Mouse (Mus musculus) embryonic facial prominence, embryonic 12.5 days (tissue): Measurements from ENCODE around the gene Exoc4. TPM values are rescaled to one million over a fixed set of nuclear protein-coding genes. Genes with fewer than 3 reads are reported as not detected.
A peak's percentile ranks its signal among the peaks of the same experiment; 100 is the strongest.

Experiments used
- ATAC-seq: fragments of 200-750 bp; cut with Nextera tagmentation; 2 replicates; pipeline ENCODE4 v1.8.0; 2017; ENCODE audit not compliant: insufficient number of reproducible peaks, insufficient read depth, low FRiP score, low TSS enrichment
- H3K27ac ChIP-seq: fragments of 300-500 bp; sonication (generic); 2 replicates; pipeline ENCODE4 v1.5.1; 2016; ENCODE audit warnings: mild to moderate bottlenecking
- H3K27me3 ChIP-seq: fragments of 300-500 bp; sonication (generic); 2 replicates; pipeline ENCODE4 v1.6.1; 2016; ENCODE audit warnings: mild to moderate bottlenecking, moderate library complexity
- H3K36me3 ChIP-seq: fragments of 300-500 bp; sonication (generic); 2 replicates; pipeline ENCODE4 v1.6.1; 2016; ENCODE audit warnings: mild to moderate bottlenecking
- H3K4me1 ChIP-seq: fragments of 300-500 bp; sonication (generic); 2 replicates; pipeline ENCODE4 v1.6.1; 2016
- H3K4me2 ChIP-seq: fragments of 300-500 bp; sonication (generic); replicated peaks from 2 replicates; pipeline ENCODE4 v1.6.1; 2016; ENCODE audit warnings: mild to moderate bottlenecking, moderate library complexity
- H3K4me3 ChIP-seq: fragments of 300-500 bp; sonication (generic); 2 replicates; pipeline ENCODE4 v1.5.1; 2016; ENCODE audit warnings: mild to moderate bottlenecking
- H3K9ac ChIP-seq: fragments of 300-500 bp; sonication (generic); 2 replicates; pipeline ENCODE4 v1.6.1; 2016; ENCODE audit warnings: mild to moderate bottlenecking, moderate library complexity
- H3K9me3 ChIP-seq: fragments of 300-500 bp; sonication (generic); 2 replicates; pipeline ENCODE4 v1.6.1; 2016; ENCODE audit warnings: mild to moderate bottlenecking, moderate library complexity
- whole genome bisulfite sequencing: fragments of 180-500 bp; shearing (Covaris S2); methylation state at CpG from one replicate; pipeline ENCODE4 v1.1.7; 2016; 5-methylcytosine and 5-hydroxymethylcytosine counted together
- polyA plus RNA-seq: library from polyadenylated mRNA; unstranded; fragments of >200 nt; fragmentation: Nextera tagmentation; extraction: Ambion mirVana; gene quantifications from 2 replicates; pipeline ENCODE4 v1.2.1, GENCODE M21; 2016

Gene Exoc4
- polyA plus RNA-seq, 1 experiment from 2014 or later = 39.1 TPM

DNA sequence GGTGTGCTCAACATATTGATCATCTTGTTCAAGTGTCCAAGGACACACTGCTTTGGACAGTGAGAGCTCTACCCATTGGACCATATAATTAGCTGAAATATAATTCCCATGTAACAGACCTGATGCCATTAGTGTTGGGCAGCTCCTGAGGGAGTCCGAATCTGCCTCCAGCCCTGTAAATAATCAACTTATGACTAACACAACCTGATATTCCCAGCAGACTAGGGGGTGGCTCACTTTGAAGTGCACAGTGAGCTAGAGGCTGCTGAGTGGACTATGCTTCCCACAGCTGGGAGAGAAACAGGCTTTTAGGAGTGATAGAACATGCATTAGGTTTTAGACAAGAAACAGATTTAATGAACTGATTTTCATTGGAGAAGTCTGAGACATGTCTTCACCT is 478.4 kb downstream of the Exoc4 start:
- no peaks in the 10 kb centered on the region for H3K27me3 ChIP-seq
- H3K4me3 ChIP-seq = no peak overlapping the region
- no peaks in the 10 kb centered on the region for H3K9me3 ChIP-seq
- H3K4me1 ChIP-seq = no peaks in the 10 kb centered on the region
- no peak for ATAC-seq
- 31% methylated on average over 1 of the region's 1 CpGs for WGBS
- H3K9ac ChIP-seq = no peak overlapping the region
- no peak overlapping the region for H3K4me2 ChIP-seq
- no peaks in the 10 kb centered on the region for H3K36me3 ChIP-seq
- H3K27ac ChIP-seq = no peak overlapping the region

DNA sequence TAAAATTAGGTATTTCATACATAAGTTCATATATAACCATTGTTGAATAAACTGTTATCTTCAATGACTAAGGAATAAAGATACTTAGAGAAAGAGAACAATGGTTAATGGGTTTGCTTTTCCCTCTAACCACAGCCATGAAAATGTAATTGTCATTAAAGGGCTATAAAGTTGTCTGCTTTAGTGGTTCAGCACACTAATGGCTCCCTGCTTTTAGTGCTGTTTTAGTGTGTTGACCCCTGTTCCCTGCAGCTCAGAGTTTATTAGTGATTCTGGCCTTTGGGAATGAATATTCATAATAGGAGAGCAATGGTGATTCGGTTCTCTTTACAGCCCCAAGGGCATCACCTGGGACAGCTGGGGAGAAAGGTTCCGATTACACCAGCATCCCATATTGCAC is 483.3 kb downstream of the Exoc4 start:
- H3K27ac ChIP-seq = no peak overlapping the region
- H3K9me3 ChIP-seq = no peaks in the 10 kb centered on the region
- WGBS = 53% methylated on average over 2 of the region's 2 CpGs
- H3K4me2 ChIP-seq = no peak overlapping the region
- ATAC-seq = no peak
- H3K4me1 ChIP-seq = no peaks in the 10 kb centered on the region
- no peak overlapping the region for H3K9ac ChIP-seq
- no peaks in the 10 kb centered on the region for H3K27me3 ChIP-seq
- H3K36me3 ChIP-seq = no peaks in the 10 kb centered on the region
- no peak overlapping the region for H3K4me3 ChIP-seq

DNA sequence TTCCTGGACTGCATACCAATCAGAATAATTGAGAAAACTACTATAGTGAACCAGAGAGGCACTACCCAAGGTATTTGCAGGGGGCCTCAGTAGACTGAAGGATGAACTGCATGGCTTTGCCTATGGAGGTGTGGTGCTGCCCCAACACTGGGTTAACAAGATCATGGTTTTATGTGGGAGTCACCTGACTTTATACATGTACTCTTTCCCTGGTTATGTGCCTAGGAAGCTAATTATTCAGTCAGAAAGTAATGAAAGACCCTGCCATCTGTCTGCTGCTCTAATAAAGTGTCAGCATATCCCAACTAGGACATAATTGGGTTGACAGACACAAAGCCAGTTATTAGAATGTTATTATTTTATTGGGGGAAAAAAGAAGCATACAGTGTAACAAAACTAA is 484.7 kb downstream of the Exoc4 start:
- no peak for ATAC-seq
- no peak overlapping the region for H3K4me3 ChIP-seq
- no peaks in the 10 kb centered on the region for H3K9me3 ChIP-seq
- H3K4me1 ChIP-seq = no peaks in the 10 kb centered on the region
- H3K27me3 ChIP-seq = no peaks in the 10 kb centered on the region
- H3K4me2 ChIP-seq = no peak overlapping the region
- H3K36me3 ChIP-seq = no peaks in the 10 kb centered on the region
- H3K27ac ChIP-seq = no peak overlapping the region
- H3K9ac ChIP-seq = no peak overlapping the region

DNA sequence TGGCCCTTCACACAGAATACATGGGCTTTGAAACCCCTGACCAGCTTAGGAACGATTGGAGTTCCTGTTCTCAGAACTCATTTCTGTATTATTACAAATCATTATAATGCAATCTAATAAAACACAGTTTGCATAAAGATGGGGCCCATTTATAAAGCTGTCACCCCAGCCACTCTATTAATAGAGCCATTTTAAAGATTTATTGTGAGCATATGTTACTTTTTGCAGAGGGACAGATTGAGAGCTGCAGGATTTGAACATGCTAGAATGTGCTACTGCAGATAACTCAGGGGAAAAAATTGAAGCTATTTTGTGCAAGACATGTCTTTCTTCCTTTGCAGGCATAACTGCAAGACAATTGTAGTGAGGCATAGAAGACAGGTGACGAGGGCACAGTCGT is 485.1 kb downstream of the Exoc4 start:
- no peak overlapping the region for H3K9ac ChIP-seq
- H3K36me3 ChIP-seq = no peaks in the 10 kb centered on the region
- H3K4me2 ChIP-seq = no peak overlapping the region
- WGBS = 89% methylated on average over 3 of the region's 3 CpGs
- ATAC-seq = no peak
- no peak overlapping the region for H3K27ac ChIP-seq
- no peak overlapping the region for H3K4me3 ChIP-seq
- 0 out of 2 replicates have a peak, but pooled peaks cover 4% of the 10 kb centered on the region for H3K4me1 ChIP-seq
- no peaks in the 10 kb centered on the region for H3K9me3 ChIP-seq
- no peaks in the 10 kb centered on the region for H3K27me3 ChIP-seq

DNA sequence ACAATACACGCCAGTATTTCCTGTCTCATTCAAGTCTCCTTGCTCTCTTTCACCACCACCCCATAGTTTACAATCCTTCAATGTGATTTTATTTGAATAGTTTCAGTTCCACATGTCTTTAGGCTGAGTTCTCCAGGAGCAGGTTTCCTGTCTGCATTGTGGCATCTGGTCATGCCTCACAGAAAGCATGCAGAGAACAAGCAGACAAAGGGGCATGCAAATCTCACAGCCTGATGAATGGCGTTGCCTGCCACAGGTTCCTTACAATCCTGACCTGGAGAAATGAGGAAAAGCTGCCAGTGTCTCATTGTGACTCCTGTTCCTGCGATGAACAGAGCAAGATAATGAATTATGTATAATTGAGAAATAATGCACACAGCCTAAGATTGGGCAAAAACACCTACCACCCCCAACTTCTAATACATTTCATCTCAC is 490.0 kb downstream of the Exoc4 start:
- H3K9me3 ChIP-seq = no peaks in the 10 kb centered on the region; the same call in 1 of the 2 replicates
- 0 out of 2 replicates have a peak, but pooled peaks cover 7% of the 10 kb centered on the region for H3K4me1 ChIP-seq
- H3K36me3 ChIP-seq = no peaks in the 10 kb centered on the region
- no peak for ATAC-seq
- WGBS = 40% methylated on average over 3 of the region's 3 CpGs
- H3K27me3 ChIP-seq = no peaks in the 10 kb centered on the region
- no peak overlapping the region for H3K4me2 ChIP-seq
- H3K4me3 ChIP-seq = no peak overlapping the region
- H3K27ac ChIP-seq = peak overlapping the region; percentile 46; the same call in 1 of the 2 replicates
- no peak overlapping the region for H3K9ac ChIP-seq

DNA sequence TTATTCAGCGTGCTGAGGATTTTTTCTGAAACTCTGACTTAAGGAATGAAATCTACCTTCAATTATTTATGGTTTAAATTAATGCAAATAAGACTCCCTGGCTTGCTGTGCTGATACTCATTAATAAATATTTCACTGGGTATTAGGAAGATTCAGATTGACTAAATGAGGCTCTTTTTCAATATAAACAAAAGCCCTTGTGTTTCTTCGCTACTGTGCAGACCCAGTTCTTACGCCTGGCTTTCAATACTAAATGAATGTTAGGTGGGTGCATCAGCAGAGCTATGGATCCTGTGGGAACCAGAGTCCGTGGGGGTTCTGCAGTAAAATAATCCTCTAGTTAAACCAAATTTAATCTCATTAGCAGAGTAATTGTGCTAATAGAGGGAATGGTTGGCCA is 490.4 kb downstream of the Exoc4 start:
- H3K4me3 ChIP-seq = no peak overlapping the region
- H3K4me1 ChIP-seq = 0 out of 2 replicates have a peak, but pooled peaks cover 7% of the 10 kb centered on the region
- H3K36me3 ChIP-seq = no peaks in the 10 kb centered on the region
- 72% methylated on average over 4 of the region's 4 CpGs for WGBS
- no peaks in the 10 kb centered on the region; the same call in 1 of the 2 replicates for H3K9me3 ChIP-seq
- no peak overlapping the region for H3K9ac ChIP-seq
- H3K27me3 ChIP-seq = no peaks in the 10 kb centered on the region
- no peak overlapping the region for H3K4me2 ChIP-seq
- ATAC-seq = no peak
- H3K27ac ChIP-seq = no peak overlapping the region

DNA sequence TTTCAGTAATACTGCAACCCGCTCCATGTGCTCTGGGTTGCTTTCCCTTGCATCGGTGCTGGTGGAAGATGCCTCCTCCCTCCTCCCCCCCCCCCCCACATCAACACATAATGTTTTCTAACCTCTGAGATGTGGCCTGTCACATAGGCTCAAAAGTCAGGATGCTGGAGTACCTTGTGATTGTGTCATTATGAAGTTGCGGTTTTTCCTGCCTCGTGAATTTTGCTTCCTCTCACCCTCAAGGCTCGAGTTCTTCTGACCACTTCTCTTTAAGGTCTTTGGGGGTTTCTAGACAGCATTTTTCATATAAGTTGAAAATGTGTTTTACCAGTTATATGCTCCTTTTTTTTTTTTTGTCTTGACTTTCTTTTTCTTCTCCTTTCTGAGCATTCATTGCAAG is 507.1 kb downstream of the Exoc4 start:
- no peak overlapping the region for H3K9ac ChIP-seq
- H3K4me2 ChIP-seq = no peak overlapping the region
- ATAC-seq = no peak
- H3K9me3 ChIP-seq = no peaks in the 10 kb centered on the region
- no peaks in the 10 kb centered on the region for H3K36me3 ChIP-seq
- H3K4me1 ChIP-seq = no peaks in the 10 kb centered on the region
- H3K4me3 ChIP-seq = no peak overlapping the region
- WGBS = 90% methylated on average over 5 of the region's 5 CpGs
- H3K27me3 ChIP-seq = no peaks in the 10 kb centered on the region
- no peak overlapping the region for H3K27ac ChIP-seq

DNA sequence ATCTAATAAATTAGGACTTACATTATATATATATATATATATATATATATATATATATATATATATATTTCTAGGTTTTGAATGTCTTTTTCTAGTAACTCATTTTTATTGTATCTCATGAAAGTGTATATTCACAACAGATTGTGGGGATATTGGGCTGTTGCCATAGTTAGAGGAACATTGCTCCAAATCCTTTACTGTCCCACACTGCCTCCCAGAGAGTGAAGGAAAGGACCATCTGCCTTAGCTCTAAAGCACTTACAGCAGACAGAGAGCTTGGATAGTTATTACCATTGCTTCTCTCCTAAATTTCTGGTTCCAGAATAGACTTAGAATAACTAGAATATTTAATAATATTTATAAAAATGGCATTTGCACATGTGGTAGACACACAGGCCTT is 512.7 kb downstream of the Exoc4 start:
- Histone ChIP-seq H3K4me2 (no peak overlapping the region), H3K9me3 (no peaks in the 10 kb centered on the region), H3K4me3 (no peak overlapping the region), H3K9ac (no peak overlapping the region), H3K36me3 (no peaks in the 10 kb centered on the region), H3K4me1 (0 out of 2 replicates have a peak, but pooled peaks cover 3% of the 10 kb centered on the region), H3K27me3 (no peaks in the 10 kb centered on the region), H3K27ac (no peak overlapping the region)
- ATAC-seq = no peak

DNA sequence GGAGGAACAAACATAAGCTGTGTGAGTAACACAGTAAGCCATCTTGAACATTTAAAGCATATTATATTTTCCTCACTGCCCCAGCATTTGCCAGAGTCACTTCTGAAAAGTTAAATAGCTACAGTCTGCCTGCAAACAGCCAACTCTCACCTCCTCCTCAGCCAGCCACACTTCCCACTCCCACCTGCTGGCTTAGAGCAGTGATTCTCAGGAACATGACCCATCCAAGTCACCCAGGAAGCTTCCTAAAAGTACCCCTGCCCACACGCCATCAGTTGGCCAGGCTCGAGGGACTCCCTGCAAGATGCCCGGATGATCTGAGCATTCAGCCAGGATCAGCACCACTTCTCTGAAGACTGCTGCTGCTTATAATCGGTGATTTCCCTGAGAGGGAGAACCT is 514.4 kb downstream of the Exoc4 start:
- no peak for ATAC-seq
- no peaks in the 10 kb centered on the region for H3K9me3 ChIP-seq
- H3K4me1 ChIP-seq = 0 out of 2 replicates have a peak, but pooled peaks cover 3% of the 10 kb centered on the region
- 88% methylated on average over 4 of the region's 4 CpGs for WGBS
- no peaks in the 10 kb centered on the region for H3K36me3 ChIP-seq
- no peak overlapping the region for H3K27ac ChIP-seq
- no peak overlapping the region for H3K4me3 ChIP-seq
- H3K27me3 ChIP-seq = no peaks in the 10 kb centered on the region
- H3K9ac ChIP-seq = no peak overlapping the region
- no peak overlapping the region for H3K4me2 ChIP-seq

DNA sequence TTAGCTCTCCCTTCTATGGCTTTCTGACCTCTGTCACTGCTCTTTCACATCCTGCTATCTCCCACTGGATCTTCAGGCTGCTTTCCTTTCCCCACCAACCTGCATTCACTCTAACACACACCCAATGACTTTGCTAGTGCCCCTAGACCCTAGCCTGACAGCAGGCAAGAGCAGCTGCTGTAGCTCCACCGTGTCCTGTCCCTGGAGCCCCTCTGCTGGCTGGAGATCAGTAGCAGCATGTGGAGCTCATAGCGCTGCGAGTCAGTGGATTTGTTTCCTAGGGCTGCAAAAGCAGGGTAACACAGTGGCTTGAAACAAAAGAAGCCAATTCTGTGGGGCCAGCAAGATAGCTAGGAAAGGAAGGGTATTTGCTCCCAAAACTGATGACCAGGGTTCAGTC is 515.1 kb downstream of the Exoc4 start:
- WGBS = 57% methylated on average over 3 of the region's 3 CpGs
- Histone ChIP-seq H3K36me3 (no peaks in the 10 kb centered on the region), H3K4me3 (no peak overlapping the region), H3K9me3 (no peaks in the 10 kb centered on the region), H3K27me3 (no peaks in the 10 kb centered on the region), H3K4me1 (0 out of 2 replicates have a peak, but pooled peaks cover 3% of the 10 kb centered on the region), H3K9ac (no peak overlapping the region), H3K27ac (no peak overlapping the region), H3K4me2 (no peak overlapping the region)
- ATAC-seq = no peak

DNA sequence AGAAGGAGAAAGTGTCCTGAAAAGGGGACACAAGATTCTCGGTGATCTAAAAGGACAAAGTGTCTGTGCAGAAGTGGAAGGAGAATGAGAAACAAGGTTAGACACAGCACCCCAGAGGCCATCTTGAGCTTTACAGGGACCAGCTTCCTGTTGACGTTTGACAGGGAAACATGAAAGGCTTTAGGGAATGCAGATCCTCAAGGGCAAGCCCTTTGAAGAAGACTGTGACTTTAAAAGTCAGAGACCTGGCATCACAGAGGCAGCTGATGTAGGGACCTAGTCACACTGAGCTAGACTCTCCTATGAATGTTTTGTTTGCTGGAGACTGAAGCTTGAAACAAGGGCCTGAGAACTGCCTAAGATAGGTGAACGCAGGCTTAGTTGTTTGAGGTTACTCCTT is 520.4 kb downstream of the Exoc4 start:
- ATAC-seq = no peak
- Histone ChIP-seq H3K4me1 (no peaks in the 10 kb centered on the region), H3K4me2 (no peak overlapping the region), H3K4me3 (no peak overlapping the region), H3K27me3 (no peaks in the 10 kb centered on the region), H3K36me3 (no peaks in the 10 kb centered on the region), H3K9ac (no peak overlapping the region), H3K9me3 (no peaks in the 10 kb centered on the region), H3K27ac (no peak overlapping the region)
- WGBS = 60% methylated on average over 3 of the region's 3 CpGs

DNA sequence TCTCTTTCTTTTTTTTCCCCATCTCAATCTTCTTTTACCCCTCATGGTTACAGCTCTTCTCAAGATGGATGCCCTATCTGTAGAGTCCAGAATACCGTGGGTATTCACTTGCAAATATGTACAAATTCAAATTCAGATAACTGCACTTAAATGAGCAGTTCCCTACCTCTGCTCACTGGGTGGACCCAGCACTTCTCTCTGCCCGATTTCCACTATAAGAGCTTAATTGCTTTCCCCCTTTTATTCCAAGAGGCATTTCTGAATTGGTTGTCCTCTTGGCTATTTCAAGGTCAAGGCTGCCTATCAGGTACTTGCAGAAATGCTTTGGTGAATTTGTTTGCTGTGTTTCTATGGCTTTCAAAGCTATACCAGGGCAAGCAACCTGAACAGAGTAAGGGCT is 521.1 kb downstream of the Exoc4 start:
- H3K4me2 ChIP-seq = no peak overlapping the region
- no peak overlapping the region for H3K9ac ChIP-seq
- ATAC-seq = no peak
- H3K27me3 ChIP-seq = no peaks in the 10 kb centered on the region
- no peaks in the 10 kb centered on the region for H3K9me3 ChIP-seq
- no peaks in the 10 kb centered on the region for H3K4me1 ChIP-seq
- H3K27ac ChIP-seq = no peak overlapping the region
- H3K4me3 ChIP-seq = no peak overlapping the region
- H3K36me3 ChIP-seq = no peaks in the 10 kb centered on the region
- 74% methylated on average over 2 of the region's 2 CpGs for WGBS
